Mouse (Mus musculus) layer of hippocampus, postnatal 36 days (tissue): ENCODE results near the gene Slc46a2. TPM values are rescaled to one million over a fixed set of nuclear protein-coding genes. Genes with fewer than 3 reads are reported as not detected.

Source experiments
- DNase-seq, 2 experiments: peaks; one replicate each; pipeline ENCODE4 v3.0.0; 2022
- total RNA-seq, 2 experiments: library from RNA; stranded (reverse); gene quantifications; 2 replicates each; pipeline ENCODE4 v1.2.3; 2021

Slc46a2 gene
- total RNA-seq: not detected

GRCm38 (mm10) chr4:59914608-59915403 is at the start of gene Slc46a2:
TSS of gene Slc46a2 (minus strand) at chr4:59915056.
- no peak for DNase-seq

DNA sequence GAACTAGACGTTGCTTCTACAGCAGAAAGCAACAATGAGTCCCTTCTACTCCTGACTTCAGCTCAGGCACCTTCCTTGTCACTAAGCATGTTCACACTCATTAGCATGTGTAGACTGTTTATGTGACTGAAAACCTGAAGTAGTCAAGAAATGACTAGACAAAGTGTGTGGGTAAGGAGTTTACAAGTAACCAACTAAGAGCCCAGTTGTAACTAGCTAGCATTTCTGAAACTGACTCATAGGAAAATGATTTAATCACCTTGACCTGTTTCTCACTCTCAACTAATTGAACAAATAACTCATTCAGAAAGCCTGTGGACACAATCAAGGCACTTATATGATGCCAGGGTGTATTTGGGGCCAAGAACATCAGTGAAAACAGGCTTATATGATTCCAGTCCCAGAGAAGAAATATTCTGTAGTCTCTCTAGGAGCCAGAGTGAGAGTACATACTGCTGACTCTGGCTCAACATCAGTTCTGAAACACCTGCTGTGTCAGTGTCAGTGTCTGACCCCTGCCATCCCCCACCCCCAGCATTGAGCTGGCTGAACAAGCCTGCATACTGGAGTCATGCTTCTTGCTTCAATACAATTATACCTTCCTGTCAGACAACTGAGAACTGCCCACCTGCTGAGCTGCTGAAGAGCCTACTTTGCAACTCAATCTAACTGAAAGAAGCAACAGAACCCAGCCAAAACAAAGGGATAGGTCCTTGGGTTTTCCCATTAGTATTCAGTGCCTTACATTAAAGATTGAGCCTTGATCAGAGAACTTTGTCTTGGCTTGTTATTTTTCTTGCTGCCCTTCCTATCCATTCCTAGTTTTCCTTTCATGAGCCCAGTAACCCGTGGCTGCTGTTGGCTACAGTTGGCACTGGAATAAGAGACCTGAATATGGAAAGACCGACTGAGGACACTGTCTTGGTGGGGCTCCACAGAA is 48.8 kb upstream of the Slc46a2 start, which contains the start of gene Mup6:
Gene Mup6 (plus strand): TSS at position 890 of the 940 bp plus-strand sequence.
- no peak for DNase-seq

DNA sequence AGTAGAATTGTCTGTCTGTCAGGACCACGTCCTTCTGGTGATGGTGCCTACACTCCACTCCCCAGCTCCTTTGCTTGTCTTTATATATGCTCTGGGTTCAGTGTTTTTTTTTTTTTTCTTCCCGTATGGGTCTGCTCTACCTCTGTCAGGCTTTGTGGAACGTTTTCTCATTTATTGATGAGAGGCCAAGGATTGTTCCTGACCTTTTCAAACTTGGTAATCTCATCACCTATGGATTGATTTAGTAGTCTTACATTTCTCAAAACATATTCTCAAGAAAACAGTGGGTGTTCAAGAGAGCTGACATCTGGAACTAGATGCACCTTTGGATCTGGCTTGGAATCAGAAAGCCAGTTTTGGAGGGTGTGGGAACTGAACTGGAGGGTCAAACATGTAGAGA is 45.8 kb upstream of the Slc46a2 start, which contains the start of gene Mup4:
Gene Mup4 (minus strand): TSS at position 101 of the 400 bp plus-strand sequence.
- no peak for DNase-seq

GRCm38 (mm10) chr4:59937543-59937942 is 22.7 kb upstream of the Slc46a2 start:
- DNase-seq: no peak

GRCm38 (mm10) chr4:59932505-59933281 is 17.8 kb upstream of the Slc46a2 start:
- no peak for DNase-seq

DNA sequence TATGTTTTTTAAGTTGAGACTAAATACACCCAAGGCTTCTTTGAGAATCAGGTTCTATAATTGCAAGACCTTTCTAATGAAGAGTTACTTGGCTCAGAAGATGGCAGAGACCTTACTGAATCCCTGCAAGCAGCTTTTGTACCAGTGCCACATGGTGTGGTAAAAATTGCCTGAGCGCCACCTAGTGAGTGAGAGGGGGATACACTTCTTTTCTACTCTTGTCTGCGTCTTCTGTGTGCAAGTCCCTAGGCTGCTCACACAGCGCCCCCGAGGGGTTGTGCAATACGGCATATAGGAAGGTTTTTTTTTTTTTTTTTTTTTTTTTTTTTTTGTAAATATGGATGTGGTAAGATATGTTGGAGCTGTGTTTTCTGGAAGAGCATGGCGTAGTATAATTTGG is 13.5 kb upstream of the Slc46a2 start:
- peak; percentile 56 to 63 for DNase-seq

DNA sequence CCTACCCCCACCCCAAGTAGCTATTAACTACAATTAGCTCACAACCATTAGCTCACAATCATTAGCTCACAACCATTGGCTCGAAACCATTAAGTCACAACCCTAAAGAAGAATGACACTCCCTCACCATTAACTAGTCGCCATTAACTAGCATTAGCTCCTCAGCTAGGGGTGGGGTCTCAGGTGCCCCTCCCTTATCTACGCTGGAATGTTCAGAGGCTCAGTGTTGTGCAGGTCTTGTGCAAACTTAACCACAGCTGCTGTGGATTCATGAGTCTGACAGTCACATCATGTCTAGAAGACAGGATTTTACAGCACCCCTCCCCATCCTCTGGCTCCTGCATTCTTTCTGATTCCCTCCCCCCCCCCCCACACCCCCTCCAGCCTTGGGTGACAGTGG is 12.8 kb upstream of the Slc46a2 start:
- DNase-seq: no peak

DNA sequence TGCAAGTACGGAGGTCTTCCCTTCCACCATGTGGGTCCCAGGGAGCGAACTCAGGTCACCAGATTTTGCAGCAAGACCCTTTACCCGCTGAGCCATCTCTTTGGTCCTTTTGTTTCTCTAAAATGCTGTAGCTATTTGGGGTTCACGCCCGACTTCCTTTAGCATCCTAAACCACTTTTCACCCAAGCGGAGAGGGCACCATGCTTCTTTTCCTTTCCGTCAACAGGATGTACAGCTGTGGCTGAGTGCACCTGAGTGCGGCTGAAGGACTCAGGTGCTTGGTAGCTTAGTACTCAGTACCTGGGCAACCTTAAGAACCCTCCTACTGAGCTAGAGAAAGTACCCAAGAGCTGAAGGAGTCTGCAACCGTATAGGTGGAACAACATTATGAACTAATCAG is 10.2 kb upstream of the Slc46a2 start:
- no peak for DNase-seq

DNA sequence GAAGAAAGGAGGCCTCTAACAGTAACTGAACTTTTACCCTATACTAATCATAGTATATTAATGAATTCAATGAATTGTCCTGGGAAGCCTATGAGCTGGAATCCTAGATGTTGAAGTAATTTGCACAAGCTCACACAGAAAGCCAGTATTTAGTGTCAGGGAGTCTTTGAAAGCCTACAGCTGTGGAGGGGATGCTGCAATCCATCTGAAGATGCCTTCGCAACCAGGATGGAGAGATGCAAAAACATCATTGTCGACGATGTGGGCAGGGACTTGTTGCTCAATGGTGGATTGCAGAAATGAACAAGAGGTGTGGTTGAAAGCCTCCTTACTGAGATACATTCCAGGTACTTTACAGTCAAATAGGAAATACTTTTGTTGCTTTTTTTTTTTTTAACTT is 3.1 kb upstream of the Slc46a2 start:
- DNase-seq: no peak

DNA sequence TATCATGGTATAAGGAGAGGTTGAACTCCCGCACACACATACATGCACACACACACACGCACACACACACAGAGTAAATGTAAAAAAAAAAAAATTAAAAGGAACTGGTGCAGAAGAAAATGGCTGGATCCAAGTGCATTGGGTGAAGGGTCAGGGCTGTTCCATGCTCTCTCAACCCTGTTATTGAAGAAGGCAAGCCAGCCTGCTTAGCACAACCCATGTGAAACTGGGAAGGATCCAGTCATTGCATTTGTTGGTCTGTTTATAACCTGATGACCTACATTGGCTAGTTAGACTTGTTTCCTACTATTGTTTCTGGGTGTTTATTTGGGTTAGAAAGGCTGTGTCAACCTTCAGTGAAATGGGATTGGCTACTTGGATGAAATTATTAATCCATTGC is 6.1 kb downstream of the Slc46a2 start:
- DNase-seq: no peak

DNA sequence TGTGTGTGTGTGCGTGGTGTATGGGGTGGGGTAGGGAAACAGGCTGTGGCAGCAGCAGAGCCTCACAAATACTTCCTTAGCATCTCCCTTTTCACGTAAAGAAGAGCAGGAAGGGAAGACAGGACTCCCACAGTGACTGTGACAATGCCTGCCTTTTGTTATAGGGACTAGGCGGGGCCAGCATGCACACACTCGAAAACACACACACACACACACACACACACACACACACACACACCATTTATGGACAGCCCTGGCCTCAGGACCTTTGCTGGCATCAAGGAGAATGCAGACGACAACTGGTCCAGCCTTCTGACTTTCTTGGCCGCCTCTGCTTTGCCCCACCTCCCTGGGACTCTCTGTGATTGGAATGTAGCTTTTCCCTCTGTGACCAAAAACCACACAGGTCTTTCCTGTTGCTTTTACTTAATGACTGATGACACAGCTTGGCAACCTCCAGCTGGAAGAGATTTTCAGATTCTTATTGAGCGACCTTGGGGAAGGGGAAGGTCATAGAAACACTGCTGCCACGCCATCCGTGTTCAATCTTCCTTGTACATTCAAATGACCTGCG is 7.1 kb downstream of the Slc46a2 start:
- DNase-seq: no peak

- no peak for DNase-seq
Observed at GRCm38 (mm10) chr4:59907092-59907491, 7.8 kb downstream of the Slc46a2 start.

DNA sequence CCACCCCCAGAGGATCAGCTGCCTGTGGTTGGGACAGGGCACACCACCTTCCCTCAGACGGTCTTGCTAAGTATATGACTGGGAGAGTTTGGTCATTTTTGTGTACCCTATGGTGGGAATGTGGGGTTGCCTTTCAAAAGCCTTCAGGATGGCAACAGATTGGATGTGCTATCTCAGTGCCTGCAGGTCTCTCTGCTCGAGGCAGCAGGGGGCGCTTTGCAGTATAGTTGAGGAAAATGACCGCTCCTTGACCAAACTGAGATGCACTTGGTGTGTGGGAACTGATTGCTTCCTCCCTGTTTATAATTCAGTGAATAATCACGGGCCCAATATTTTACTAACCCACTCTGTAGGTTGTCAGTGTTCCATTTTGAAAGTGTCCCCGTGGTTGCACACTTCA is 12.3 kb downstream of the Slc46a2 start:
- no peak for DNase-seq

DNA sequence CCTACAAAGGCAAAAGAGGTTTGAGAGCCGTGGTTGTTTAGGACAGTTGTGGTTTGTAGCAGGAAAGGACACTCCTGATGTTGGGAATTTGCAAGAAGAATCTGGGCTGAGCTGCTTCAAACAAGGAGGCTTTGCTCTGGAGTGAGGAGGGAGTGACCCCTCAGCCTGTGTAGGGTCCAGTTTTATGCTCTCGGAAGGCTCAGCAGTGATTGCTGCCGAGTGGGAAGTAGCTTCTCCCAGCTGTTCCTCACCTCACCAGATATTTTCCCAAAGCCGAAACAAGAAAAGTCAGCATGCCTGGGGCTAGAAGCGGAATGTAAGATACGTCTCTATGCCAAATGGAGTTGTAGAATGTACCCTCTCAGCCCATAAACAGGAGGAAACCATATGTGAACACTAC is 13.0 kb downstream of the Slc46a2 start:
- DNase-seq: no peak

GRCm38 (mm10) chr4:59898521-59898919 is 16.3 kb downstream of the Slc46a2 start:
- DNase-seq: no peak

GRCm38 (mm10) chr4:59897814-59898520 is 16.9 kb downstream of the Slc46a2 start:
- no peak for DNase-seq

DNA sequence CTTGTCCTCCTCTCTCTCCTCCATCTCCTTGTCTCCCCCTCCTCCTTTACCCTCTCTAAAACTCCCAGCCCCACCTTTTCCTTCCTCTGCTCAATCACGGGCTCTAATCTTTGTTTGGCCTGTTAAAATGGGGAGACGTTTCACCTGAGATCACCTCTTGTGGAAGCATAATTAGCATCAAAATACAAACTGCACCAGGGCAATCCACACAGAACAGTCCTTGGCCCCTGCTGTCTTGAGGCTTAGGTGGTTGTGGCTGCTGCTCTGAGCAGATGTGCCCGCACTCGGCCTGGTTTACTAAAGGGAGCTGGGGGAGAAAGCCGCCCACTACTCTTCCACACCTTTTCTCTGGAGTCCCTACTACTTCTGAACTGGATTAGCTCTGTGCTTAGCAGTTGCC is 18.9 kb downstream of the Slc46a2 start:
- no peak for DNase-seq

- no peak for DNase-seq
Observed at GRCm38 (mm10) chr4:59894977-59895575, 19.8 kb downstream of the Slc46a2 start.

DNA sequence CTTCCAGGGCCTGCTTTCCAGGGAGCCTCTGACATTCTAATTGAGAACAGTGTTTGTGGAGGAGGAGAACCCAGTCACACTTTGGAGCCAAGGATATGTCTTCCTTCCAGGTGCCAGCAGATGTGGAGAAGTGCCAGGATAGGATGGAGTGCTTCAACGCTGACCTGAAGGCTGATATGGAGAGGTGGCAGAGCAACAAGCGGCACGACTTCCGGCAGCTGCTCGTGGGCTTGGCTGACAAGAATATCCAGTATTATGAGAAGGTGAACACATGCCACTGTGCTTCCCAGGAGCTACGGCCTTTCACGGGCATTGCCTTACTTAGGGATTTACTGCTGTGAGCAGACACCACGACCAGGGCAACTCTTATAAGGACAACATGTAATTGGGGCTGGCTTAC is 20.4 kb downstream of the Slc46a2 start:
- no peak for DNase-seq

- no peak for DNase-seq
Observed at GRCm38 (mm10) chr4:59892731-59893130, 22.1 kb downstream of the Slc46a2 start.
